Mouse (Mus musculus) intestine, postnatal 0 days (tissue): Measurements from ENCODE around the gene Ankrd17. TPM values are rescaled to one million over a fixed set of nuclear protein-coding genes. Genes with fewer than 3 reads are reported as not detected.
A peak's percentile ranks its signal among the peaks of the same experiment; 100 is the strongest.

Experiments used
- ATAC-seq: fragments of 200-750 bp; cut with Nextera tagmentation; 2 replicates; pipeline ENCODE4 v1.8.0; 2017; ENCODE audit warnings: mild to moderate bottlenecking, moderate TSS enrichment, moderate library complexity
- H3K27ac ChIP-seq: fragments of 300-500 bp; sonication (generic); 2 replicates; pipeline ENCODE4 v1.5.1; 2014; ENCODE audit warnings: mild to moderate bottlenecking, low read depth, low read length, moderate library complexity
- H3K27me3 ChIP-seq: fragments of 300-500 bp; sonication (generic); replicated peaks from 2 replicates; pipeline ENCODE4 v1.6.1; 2014; ENCODE audit warnings: low read length, mixed read lengths; ENCODE audit not compliant: control insufficient read depth, insufficient read depth
- H3K36me3 ChIP-seq: fragments of 300-500 bp; sonication (generic); 2 replicates; pipeline ENCODE4 v1.6.1; 2014; ENCODE audit warnings: mild to moderate bottlenecking, moderate library complexity; ENCODE audit not compliant: control insufficient read depth, insufficient read depth
- H3K4me1 ChIP-seq: fragments of 300-500 bp; sonication (generic); replicated peaks from 2 replicates; pipeline ENCODE4 v1.6.1; 2014; ENCODE audit warnings: antibody characterized with exemption, low read length, mixed read lengths; ENCODE audit not compliant: control insufficient read depth, insufficient read depth
- H3K4me2 ChIP-seq: fragments of 300-500 bp; sonication (generic); replicated peaks from 2 replicates; pipeline ENCODE4 v1.6.1; 2014; ENCODE audit warnings: low read depth, mild to moderate bottlenecking, moderate library complexity
- H3K4me3 ChIP-seq: fragments of 300-500 bp; sonication (generic); 2 replicates; pipeline ENCODE4 v1.5.1; 2014; ENCODE audit warnings: low read depth, low read length
- H3K9ac ChIP-seq: fragments of 300-500 bp; sonication (generic); 2 replicates; pipeline ENCODE4 v1.6.1; 2014; ENCODE audit warnings: mild to moderate bottlenecking, low read depth, low read length
- H3K9me3 ChIP-seq: fragments of 300-500 bp; sonication (generic); 2 replicates; pipeline ENCODE4 v1.6.1; 2016; ENCODE audit warnings: mixed run types; ENCODE audit not compliant: control insufficient read depth
- CTCF ChIP-seq: sonication (generic); IDR thresholded peaks from 2 replicates; pipeline ENCODE4 v1.5.1; 2016; ENCODE audit warnings: low read depth, mild to moderate bottlenecking, control low read depth, antibody characterized with exemption, moderate library complexity
- WGBS: fragments of 180-500 bp; shearing (Covaris S2); extraction: QIAGEN DNeasy Blood & Tissue Kit; methylation state at CpG from one replicate; pipeline ENCODE4 v1.1.7; 2014; 5-methylcytosine and 5-hydroxymethylcytosine counted together
- polyA plus RNA-seq: library from polyadenylated mRNA; unstranded; fragments of >200 nt; fragmentation: Nextera tagmentation; extraction: Ambion mirVana; gene quantifications from 2 replicates; pipeline ENCODE4 v1.2.1, GENCODE M21; 2015

Ankrd17 gene
- polyA plus RNA-seq, 1 experiment from 2014 or later: 19.3 TPM

DNA sequence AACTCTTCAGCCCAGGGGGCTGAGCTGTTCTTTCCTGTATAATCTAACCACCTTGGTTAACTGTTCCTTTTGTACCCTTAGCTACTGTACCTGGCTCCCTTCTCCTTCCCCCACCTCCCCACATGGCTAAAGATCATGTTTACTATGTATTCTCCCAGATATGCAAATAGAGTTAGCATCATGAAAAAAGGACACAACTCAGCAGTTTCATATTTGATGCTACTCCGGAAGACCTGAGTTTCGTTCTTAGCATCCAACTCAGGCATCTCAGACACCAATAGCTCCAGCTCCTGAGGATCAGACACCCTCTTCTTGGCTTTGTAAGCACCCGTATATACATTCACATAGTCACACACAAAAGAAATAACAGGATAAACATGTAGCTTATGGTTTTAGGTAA lies 109.4 kb downstream of the Ankrd17 start:
- WGBS: 95% methylated on average over 3 of the region's 3 CpGs
- H3K4me3 ChIP-seq: no peak overlapping the region
- H3K4me1 ChIP-seq: no peaks in the 10 kb centered on the region
- H3K36me3 ChIP-seq: peaks cover 91% of the 10 kb centered on the region
- H3K27ac ChIP-seq: no peak overlapping the region
- no peak for ATAC-seq
- no peak overlapping the region for H3K9ac ChIP-seq
- H3K9me3 ChIP-seq: no peaks in the 10 kb centered on the region
- no peaks in the 10 kb centered on the region for H3K27me3 ChIP-seq
- no peak overlapping the region for H3K4me2 ChIP-seq
- TF ChIP-seq CTCF: no peak

DNA sequence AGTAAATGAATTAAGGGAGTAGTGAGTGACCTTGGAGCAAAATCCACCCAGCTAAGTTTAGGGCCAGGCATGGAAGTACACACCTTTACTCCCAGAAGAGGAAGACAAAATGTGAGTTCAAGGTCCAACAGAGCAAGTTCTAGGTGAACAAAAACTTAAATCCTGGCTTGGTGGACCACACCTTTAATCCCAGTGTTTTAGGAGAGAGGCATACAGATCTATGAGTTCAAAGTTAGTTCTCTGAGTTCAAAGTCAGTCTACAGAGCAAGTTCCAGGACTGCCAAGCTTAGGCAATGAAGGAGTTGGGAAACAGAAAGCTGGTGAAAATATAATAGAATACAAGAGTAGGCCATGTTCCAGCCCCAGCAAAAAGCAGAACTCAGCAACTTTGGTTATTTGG lies 118.9 kb downstream of the Ankrd17 start:
- Histone ChIP-seq H3K27ac (no peak overlapping the region), H3K9me3 (no peaks in the 10 kb centered on the region), H3K4me3 (no peak overlapping the region), H3K9ac (no peak overlapping the region), H3K4me2 (no peak overlapping the region), H3K36me3 (peaks cover 65% of the 10 kb centered on the region), H3K4me1 (no peaks in the 10 kb centered on the region), H3K27me3 (no peaks in the 10 kb centered on the region)
- ATAC-seq: 0 out of 2 replicates have a peak, but pooled peaks have one; percentile 36
- TF ChIP-seq CTCF: no peak

DNA sequence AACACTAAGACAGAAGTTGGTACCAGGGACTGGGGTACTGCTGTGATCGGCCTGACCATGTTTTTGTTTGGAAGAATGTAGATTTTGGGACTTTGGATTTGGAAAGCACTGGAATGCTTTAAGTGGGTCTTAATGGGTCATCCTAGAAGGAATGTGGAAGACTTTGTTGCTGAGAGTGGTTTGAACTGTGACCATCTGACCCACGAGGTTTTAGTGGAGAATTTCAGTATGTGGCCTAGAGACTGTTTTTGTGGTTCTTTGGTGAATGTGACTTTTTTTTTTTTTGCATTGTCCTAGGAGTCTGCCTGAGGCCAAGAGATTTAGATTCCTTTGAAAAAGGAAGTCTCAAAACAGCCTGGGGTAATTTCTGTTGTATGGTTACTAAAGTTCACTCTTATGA lies 119.4 kb downstream of the Ankrd17 start:
- Histone ChIP-seq H3K4me2 (no peak overlapping the region), H3K36me3 (peaks cover 65% of the 10 kb centered on the region), H3K9ac (no peak overlapping the region), H3K4me1 (no peaks in the 10 kb centered on the region), H3K27ac (no peak overlapping the region), H3K27me3 (no peaks in the 10 kb centered on the region), H3K9me3 (no peaks in the 10 kb centered on the region), H3K4me3 (no peak overlapping the region)
- no peak for TF ChIP-seq CTCF
- ATAC-seq: no peak
- 86% methylated on average over 2 of the region's 2 CpGs for WGBS

DNA sequence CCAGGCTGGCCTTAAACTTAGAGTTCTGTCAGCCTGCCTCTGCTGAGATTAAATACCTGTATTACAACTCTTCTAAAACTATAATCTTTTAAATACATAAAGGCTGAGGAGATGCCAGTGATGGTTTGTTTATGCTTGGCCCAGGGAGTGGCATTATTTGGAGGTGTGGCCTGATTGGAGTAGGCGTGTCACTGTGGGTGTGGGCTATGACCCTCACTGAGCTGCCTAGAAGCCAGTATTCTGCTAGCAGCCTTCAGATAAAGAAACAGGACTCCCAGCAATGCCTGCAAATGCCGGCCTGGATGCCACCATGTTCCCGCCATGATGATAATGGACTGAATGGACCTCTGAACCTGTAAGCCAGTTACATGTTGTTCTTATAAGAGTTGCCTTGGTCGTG lies 119.8 kb downstream of the Ankrd17 start:
- H3K4me1 ChIP-seq: no peaks in the 10 kb centered on the region
- TF ChIP-seq CTCF: no peak
- H3K4me2 ChIP-seq: no peak overlapping the region
- no peak overlapping the region for H3K9ac ChIP-seq
- peaks cover 64% of the 10 kb centered on the region for H3K36me3 ChIP-seq
- H3K27me3 ChIP-seq: no peaks in the 10 kb centered on the region
- no peaks in the 10 kb centered on the region for H3K9me3 ChIP-seq
- no peak for ATAC-seq
- H3K4me3 ChIP-seq: no peak overlapping the region
- no peak overlapping the region for H3K27ac ChIP-seq
- 65% methylated on average over 4 of the region's 4 CpGs for WGBS

DNA sequence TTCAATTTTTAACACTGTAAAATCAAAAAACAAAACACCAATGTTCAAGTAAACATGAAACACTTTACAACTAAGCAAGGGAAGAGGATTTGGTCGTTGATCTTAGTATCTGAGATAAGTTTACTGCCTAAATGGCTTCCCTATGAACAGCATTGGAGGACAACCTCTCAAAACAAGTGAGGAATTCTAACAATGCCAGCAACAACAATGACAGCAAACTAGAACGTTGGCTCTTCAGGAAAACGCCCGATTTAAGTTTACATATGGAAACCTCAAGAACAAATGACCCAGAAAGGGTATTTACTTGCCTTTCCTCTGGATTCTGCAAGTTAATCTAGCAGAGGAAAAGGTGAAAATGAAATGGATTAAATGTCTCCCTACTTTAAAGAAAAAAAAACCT lies 121.0 kb downstream of the Ankrd17 start:
- Histone ChIP-seq H3K4me3 (no peak overlapping the region), H3K9me3 (no peaks in the 10 kb centered on the region), H3K4me2 (no peak overlapping the region), H3K4me1 (no peaks in the 10 kb centered on the region), H3K27me3 (no peaks in the 10 kb centered on the region), H3K36me3 (peaks cover 56% of the 10 kb centered on the region), H3K9ac (no peak overlapping the region), H3K27ac (no peak overlapping the region)
- no peak for TF ChIP-seq CTCF
- ATAC-seq: no peak
- WGBS: 38% methylated on average over 4 of the region's 4 CpGs

DNA sequence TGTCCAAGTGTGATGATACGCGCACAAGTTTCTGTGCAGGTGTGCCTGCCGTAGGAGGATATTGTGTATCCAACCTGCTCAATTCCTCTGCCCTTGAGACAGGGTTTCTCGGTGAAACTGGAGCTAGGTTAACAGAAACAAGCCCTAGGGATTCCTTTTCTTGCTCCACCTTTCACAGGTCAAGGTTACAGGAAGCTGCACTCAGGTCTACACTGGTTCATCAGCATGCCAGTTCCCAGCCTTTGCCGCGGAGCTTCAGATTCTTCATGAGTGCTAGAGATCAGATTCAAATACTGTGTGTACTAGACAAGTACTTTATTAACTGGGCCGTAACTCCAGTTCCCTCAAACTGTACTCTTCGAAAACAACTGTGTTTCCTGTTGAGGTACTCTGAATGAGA lies 131.2 kb downstream of the Ankrd17 start:
- H3K36me3 ChIP-seq: peaks cover 71% of the 10 kb centered on the region
- 91% methylated on average over 8 of the region's 8 CpGs for WGBS
- no peak for TF ChIP-seq CTCF
- H3K9me3 ChIP-seq: no peaks in the 10 kb centered on the region
- no peak overlapping the region for H3K9ac ChIP-seq
- H3K4me2 ChIP-seq: no peak overlapping the region
- ATAC-seq: no peak
- H3K27me3 ChIP-seq: no peaks in the 10 kb centered on the region
- H3K4me3 ChIP-seq: no peak overlapping the region
- no peaks in the 10 kb centered on the region for H3K4me1 ChIP-seq
- no peak overlapping the region for H3K27ac ChIP-seq

DNA sequence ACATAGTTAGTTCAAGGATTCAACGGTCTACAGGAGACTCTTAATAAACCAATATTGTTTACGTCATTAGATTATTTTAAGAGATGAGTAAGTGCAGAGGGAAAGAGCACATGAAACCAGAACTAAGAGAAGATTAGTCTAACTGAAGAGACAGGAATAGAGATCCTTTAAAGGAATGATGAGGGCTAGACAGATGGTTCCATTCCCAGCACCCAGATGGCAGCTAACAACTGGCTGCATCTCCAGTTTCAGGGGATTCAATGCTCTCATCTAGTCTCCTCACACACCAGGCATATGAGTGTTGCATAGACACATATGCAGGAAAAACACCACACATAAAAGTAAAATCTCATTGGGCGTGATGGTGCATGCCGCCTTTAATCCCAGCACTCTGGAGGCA lies 133.1 kb downstream of the Ankrd17 start:
- Histone ChIP-seq H3K4me1 (no peaks in the 10 kb centered on the region), H3K9ac (no peak overlapping the region), H3K36me3 (peaks cover 72% of the 10 kb centered on the region), H3K4me3 (no peak overlapping the region), H3K27me3 (no peaks in the 10 kb centered on the region), H3K9me3 (no peaks in the 10 kb centered on the region), H3K27ac (no peak overlapping the region), H3K4me2 (no peak overlapping the region)
- no peak for ATAC-seq
- TF ChIP-seq CTCF: no peak
- WGBS: 88% methylated on average over 4 of the region's 4 CpGs
